Mouse (Mus musculus): ENCODE data around the gene Ankrd2.
A peak's percentile ranks its signal among the peaks of the same experiment; 100 is the strongest.

Ankrd2 gene

DNA sequence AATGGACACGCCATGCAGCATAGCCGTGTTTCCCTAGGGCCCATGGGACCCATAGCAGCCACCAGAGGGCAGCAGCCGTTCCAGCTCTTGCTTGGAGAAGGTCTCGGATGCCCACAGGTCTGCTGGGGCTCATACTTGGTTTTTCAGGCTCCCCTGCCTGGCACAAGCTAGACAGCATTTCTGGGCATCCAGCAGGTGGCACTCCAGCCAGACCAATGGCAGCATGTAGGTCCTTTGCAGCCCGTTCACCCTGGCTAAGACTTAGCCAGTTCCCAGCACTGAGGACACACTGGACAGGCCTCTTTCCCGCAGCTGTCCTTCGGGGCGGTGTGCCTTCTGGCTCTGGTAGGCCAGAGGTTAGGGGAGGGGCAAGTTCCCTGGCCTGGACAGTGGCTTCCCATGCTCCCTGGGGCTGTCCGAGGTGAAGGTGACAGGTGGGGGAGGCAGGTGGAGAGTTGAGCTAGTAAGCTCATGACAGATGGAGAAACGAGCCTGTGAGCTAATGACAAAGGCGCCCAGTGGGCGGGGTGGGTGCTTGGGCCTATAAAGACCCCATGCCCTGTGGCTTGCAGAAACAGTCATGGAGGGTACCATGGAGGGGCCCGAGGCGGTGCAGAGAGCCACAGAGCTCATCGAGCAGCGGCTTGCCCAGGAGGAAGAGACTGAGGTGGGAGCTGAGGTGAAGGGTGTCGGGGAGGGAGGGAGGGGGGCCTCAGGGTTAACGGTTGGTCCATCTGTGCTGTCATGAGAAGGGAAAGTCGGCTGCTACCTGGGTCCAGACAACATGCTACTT, at the start of gene Ankrd2:
Ankrd2 (plus strand) TSS at position 545 of the 793 bp plus-strand sequence.
- peak; percentile 80 for DNase-seq

DNA sequence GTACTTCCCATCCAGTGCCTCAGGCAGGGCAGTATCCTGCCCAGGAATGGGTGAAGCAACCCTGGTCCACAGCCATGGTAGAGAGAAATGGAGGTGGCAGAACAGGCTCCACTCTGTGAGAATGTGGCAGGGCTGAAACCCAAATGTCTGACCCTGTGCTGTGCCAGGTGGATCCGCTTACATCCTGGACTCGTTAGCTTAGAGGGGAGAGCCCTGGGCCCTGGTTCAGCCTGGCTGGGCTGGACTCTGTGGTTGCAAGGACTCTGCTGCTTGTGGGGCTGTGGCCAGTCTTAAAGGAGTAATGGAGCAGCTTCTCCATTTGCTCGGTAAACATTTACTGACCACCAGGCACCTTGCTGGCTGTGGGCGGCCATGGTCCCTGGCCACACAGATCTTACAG, 48.6 kb upstream of the Ankrd2 start:
- no peak for DNase-seq

DNA sequence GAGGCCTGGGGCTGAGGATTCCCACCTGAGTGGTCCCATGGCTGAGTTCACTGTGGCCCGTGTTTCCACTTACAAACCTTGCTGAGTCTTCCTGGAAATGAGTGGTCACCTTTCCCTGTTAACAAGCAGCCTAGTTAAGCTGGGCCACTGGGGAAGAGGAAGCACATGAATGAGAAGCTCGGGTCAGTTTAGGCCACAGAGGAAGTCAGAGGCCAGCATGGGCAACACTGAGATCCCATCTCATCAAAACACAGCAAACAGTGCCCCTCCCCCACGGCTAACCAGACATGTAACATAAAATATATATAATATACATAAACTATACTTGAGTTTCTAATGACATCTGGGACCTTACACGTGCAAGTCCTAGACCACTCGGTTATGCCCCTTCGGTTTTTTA, 46.0 kb upstream of the Ankrd2 start:
- DNase-seq, result no peak

- DNase-seq, result no peak
Observed at GRCm38 (mm10) chr19:41991926-41992477, 43.8 kb upstream of the Ankrd2 start.

DNA sequence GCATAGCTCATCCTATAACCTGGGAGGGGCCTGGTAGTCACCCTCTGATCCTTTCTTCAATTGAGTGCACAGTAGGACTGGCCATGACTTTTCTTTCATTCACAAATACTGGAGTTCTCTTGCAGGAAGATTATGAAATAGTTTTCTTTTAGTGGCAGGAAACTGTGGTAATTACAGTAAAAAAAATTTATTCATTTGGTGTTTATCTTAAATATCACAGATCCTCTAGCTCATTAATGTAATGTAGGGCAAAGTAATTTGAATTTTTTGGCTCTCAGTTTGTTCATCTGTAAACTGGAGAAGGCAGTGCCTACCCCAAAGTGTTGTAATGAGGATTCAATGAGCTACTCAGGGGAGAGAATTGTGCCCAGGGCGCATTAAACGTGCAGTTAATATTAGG, 42.8 kb upstream of the Ankrd2 start:
- DNase-seq, result no peak

DNA sequence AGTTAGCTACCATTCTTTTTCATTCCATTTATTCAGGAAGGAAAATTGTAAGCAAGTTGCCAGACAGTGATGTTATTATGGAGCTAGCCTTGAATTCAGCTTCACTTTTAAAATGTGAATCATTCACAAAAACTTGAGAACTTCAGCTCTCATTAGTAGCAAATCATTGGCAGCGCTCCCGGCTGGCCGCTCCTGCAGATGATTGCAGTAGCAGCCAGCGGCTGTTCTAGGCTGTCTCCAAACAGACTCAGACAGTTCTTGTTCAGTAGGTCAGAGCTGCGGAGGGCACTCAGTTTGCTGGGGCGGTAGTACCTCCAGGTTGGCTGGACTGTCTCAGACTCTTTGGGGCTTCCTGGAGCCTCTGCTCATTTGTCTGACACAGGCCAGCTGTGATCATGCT, 42.3 kb upstream of the Ankrd2 start:
- DNase-seq, result no peak

- DNase-seq, result no peak
Observed at GRCm38 (mm10) chr19:41994023-41994422, 41.8 kb upstream of the Ankrd2 start.

- no peak for DNase-seq
Observed at GRCm38 (mm10) chr19:41995483-41995882, 40.3 kb upstream of the Ankrd2 start.

- DNase-seq, result no peak
Observed at GRCm38 (mm10) chr19:41997090-41997489, 38.7 kb upstream of the Ankrd2 start.

- no peak for DNase-seq
Observed at GRCm38 (mm10) chr19:41998770-41999548, 36.8 kb upstream of the Ankrd2 start.

- DNase-seq, result no peak
Observed at GRCm38 (mm10) chr19:41999688-42000283, 36.0 kb upstream of the Ankrd2 start.

DNA sequence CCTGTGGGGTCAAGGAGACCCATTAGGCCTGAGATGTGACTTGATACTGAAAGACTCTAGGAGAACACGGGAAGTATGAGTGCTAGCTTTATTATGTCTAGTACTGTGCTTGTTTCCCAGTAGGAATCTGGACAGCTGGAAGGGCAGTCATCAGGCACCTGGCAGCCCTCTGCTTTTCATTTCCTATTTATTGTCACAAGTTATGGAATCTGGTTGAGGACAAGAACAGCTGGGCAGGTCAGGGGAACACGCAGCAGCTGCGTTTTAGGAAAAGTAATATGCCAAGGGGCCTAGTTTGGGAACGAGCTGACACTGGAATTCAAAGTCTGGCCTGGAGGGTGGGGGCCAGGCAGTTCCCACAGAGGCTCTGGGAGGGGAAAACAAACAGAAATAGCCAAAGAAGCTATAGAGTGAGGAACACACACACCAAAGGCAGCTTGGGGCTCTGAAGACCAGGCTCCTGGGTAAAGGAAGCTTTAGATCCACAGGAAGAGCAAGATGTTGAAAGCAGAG, 35.3 kb upstream of the Ankrd2 start:
- no peak for DNase-seq

- no peak for DNase-seq
Observed at GRCm38 (mm10) chr19:42001253-42001980, 34.4 kb upstream of the Ankrd2 start.

DNA sequence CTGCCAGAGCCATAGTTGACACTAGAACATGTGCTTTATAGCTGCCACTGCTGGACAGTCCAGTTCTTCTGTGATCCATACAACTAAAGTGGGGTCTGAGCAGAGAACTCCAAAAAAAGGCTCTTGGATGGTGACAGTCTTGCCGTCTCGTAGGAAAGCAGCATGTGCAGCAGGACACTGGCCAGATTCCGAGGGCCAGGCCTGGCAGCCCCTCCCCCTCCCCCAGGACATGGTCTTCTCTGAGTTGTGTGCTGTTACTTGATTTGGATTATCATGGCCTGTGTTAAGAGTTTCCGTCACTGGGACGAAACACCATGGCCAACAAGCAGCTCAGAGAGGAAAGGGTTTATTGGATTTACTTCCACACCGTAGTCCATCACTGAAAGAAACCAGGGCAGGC, 31.5 kb upstream of the Ankrd2 start:
- DNase-seq, result no peak

DNA sequence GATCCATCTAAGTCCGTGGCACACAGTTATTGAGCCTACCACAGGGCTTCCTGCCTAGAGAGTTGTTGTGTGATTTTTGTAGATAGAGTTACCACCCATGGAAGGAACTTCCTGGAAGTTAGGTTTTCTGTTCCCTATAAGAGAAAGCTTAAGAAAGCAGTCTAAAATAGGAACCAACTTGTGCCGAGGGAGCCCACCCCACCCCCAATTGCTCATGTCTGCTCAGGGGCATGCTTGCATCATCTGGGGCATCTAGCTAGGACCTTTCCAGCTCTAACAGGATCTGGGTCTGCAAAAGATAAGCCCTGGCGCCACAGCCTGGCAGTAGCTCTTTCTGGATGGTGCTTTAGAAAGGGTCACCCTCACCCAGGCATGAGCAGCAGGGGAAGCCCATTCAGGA, 30.2 kb upstream of the Ankrd2 start:
- DNase-seq, result no peak

DNA sequence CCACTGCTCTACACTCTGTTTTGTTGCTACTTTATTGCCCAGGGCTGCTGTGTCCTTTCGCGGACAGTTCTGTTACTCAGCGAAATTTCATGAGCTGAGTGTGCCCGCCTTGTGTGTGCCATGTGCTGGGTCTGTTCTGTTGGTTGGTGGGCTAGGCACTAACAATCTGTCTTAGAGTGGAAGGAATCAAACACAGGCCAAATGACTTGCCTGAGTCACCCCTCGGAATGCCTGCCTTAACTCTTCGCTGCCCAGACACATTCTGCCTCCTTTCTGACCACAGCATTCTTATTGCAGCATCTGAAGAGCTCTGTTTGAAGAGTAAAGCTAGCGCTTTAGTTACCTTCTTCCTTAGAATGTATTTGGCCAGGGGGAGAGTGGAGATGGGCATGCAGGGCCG, 29.2 kb upstream of the Ankrd2 start:
- DNase-seq, result no peak

DNA sequence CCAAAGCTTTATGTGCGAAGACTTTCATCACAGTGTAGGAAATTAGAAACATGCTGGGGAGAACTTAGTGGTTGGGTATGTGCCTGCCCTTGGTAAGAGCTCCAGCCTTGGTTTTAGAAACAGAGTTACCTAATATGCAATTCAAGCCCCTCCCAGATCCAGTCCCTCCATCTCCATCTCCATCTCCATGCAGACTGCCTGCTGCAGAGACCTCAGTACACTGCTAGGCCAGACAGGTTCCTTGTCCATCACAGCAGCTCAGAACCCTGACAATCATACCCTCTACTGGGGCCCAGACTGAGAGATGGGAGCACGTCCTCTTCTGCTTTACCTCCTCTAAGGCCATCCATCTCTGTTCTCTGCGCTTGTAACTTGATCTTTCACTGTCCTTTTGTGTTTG, 27.2 kb upstream of the Ankrd2 start:
- no peak for DNase-seq

GRCm38 (mm10) chr19:42009067-42009466, 26.7 kb upstream of the Ankrd2 start:
- DNase-seq, result no peak

GRCm38 (mm10) chr19:42010436-42010835, 25.4 kb upstream of the Ankrd2 start:
- no peak for DNase-seq

DNA sequence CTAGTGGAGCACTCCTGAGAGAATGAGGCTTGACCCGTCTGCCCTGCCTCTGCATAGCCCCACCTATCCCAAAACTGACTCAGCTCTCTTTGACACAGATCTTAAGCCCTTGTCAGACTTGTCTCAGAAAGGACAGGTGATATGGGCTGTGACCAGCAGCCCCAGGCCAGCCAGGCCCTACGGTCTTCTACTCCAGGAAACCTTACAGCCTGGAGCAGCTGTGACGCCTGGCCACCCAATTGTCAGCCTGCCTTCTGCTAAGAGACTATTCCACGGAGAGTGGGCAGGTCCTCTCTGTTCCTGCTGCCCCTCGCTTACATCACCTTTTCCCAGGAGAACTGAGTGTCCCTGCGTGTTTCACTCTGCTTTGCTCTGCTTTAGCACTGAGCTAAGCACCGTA, 24.7 kb upstream of the Ankrd2 start:
- DNase-seq, result no peak

DNA sequence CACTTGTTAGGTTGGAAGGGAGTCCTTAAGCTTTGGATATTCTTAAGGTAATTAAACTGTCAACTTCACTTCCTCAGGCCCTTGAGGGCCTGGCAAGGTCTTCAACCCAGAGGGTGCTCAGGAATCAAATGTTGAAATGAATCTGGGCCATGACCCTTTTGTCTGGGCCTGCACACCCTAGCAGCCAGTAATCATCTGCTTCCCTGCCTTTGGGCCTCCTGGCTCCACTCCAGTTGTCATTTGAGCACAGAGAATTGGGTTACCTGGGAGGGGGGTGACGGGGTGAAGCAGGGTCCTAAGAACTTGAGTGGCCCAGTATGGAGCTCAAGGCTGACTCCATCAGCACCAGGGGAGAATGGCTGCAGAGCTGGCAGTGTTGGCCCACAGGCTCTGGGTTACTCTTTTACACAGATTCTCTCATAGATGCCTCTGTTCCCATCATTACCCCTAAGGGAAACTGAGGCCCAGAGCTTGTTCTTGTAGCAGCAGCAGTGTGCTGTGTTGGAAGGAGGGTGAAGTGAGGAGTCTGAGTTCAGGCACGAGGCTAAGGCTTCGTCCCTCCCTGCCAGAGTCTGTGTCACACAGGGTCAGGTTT, 21.5 kb upstream of the Ankrd2 start:
- DNase-seq, result no peak

- no peak for DNase-seq
Observed at GRCm38 (mm10) chr19:42015001-42015400, 20.8 kb upstream of the Ankrd2 start.

Measured in thymus, postnatal 25 days (tissue).